Mouse (Mus musculus): ENCODE data around the gene Marcks.
A peak's percentile ranks its signal among the peaks of the same experiment; 100 is the strongest.
"Not testable (repeated sequence)": the region's sequence is repeated elsewhere in the genome, so short reads cannot be mapped to it uniquely, and the experiment has no call there.

The Marcks gene

GRCm38 (mm10) chr10:37135951-37136751, 2.6 kb downstream of the Marcks start:
- DNase-seq, result peak; percentile 53

GRCm38 (mm10) chr10:37133876-37134708, 4.6 kb downstream of the Marcks start:
- DNase-seq, result no peak

GRCm38 (mm10) chr10:37132671-37133070, 6.0 kb downstream of the Marcks start:
- DNase-seq, result no peak

- DNase-seq, result no peak
Measured at GRCm38 (mm10) chr10:37129652-37130051, 9.1 kb downstream of the Marcks start.

- no peak for DNase-seq
Measured at GRCm38 (mm10) chr10:37115329-37115728, 23.4 kb downstream of the Marcks start.

GRCm38 (mm10) chr10:37112812-37113211, 25.9 kb downstream of the Marcks start:
- no peak for DNase-seq

- no peak for DNase-seq
Measured at GRCm38 (mm10) chr10:37112362-37112761, 26.4 kb downstream of the Marcks start.

GRCm38 (mm10) chr10:37111432-37111831, 27.3 kb downstream of the Marcks start:
- no peak for DNase-seq

- DNase-seq, result no peak
Measured at GRCm38 (mm10) chr10:37106871-37107627, 31.7 kb downstream of the Marcks start.

GRCm38 (mm10) chr10:37106303-37106702, 32.4 kb downstream of the Marcks start:
- DNase-seq, result no peak

- no peak for DNase-seq
Measured at GRCm38 (mm10) chr10:37102227-37103080, 36.3 kb downstream of the Marcks start.

GRCm38 (mm10) chr10:37101733-37102132, 37.0 kb downstream of the Marcks start:
- no peak for DNase-seq

GRCm38 (mm10) chr10:37096529-37096928, 42.2 kb downstream of the Marcks start:
- no peak for DNase-seq

GRCm38 (mm10) chr10:37095803-37096202, 42.9 kb downstream of the Marcks start:
- DNase-seq, result no peak

GRCm38 (mm10) chr10:37093306-37093705, 45.4 kb downstream of the Marcks start:
- DNase-seq, result no peak

- no peak for DNase-seq
Measured at GRCm38 (mm10) chr10:37090411-37090810, 48.3 kb downstream of the Marcks start.

- DNase-seq, result not testable (repeated sequence)
Measured at GRCm38 (mm10) chr10:37084071-37084470, 54.6 kb downstream of the Marcks start.
